Mouse (Mus musculus) embryonic fibroblast, embryonic 13.5 days (primary cell): ENCODE measurements around the gene Vstm5. TPM values are rescaled to one million over a fixed set of nuclear protein-coding genes. Genes with fewer than 3 reads are reported as not detected.

Experiments
- H3K27ac ChIP-seq: 2 replicates; pipeline ENCODE4 v1.5.1; 2012; ENCODE audit warnings: low read length, control low read depth, inconsistent platforms; ENCODE audit not compliant: insufficient read depth
- H3K4me1 ChIP-seq: 2 replicates; pipeline ENCODE4 v1.6.1; 2011; ENCODE audit warnings: low read length; ENCODE audit not compliant: control insufficient read depth, insufficient read depth
- H3K4me3 ChIP-seq: 2 replicates; pipeline ENCODE4 v1.5.1; 2011; ENCODE audit warnings: mild to moderate bottlenecking, control low read depth, low read length; ENCODE audit not compliant: insufficient read depth
- CTCF ChIP-seq: IDR thresholded peaks from 2 replicates; pipeline ENCODE4 v1.5.1; 2011; ENCODE audit warnings: mild to moderate bottlenecking, control low read depth, low read length, moderate library complexity, borderline replicate concordance; ENCODE audit not compliant: insufficient read depth
- POLR2A ChIP-seq: IDR thresholded peaks from 2 replicates; pipeline ENCODE4 v1.6.1; 2011; ENCODE audit warnings: low read depth, mild to moderate bottlenecking, control low read depth, low read length, moderate library complexity
- polyA plus RNA-seq: library from polyadenylated mRNA; stranded (reverse); fragments of >200 nt; gene quantifications from 2 replicates; pipeline ENCODE4 v1.2.4, GENCODE M21; 2011; ENCODE audit warnings: low read depth; ENCODE audit not compliant: missing spikeins, insufficient read length

The Vstm5 gene
- polyA plus RNA-seq, 1 experiment: 3.6 TPM

DNA sequence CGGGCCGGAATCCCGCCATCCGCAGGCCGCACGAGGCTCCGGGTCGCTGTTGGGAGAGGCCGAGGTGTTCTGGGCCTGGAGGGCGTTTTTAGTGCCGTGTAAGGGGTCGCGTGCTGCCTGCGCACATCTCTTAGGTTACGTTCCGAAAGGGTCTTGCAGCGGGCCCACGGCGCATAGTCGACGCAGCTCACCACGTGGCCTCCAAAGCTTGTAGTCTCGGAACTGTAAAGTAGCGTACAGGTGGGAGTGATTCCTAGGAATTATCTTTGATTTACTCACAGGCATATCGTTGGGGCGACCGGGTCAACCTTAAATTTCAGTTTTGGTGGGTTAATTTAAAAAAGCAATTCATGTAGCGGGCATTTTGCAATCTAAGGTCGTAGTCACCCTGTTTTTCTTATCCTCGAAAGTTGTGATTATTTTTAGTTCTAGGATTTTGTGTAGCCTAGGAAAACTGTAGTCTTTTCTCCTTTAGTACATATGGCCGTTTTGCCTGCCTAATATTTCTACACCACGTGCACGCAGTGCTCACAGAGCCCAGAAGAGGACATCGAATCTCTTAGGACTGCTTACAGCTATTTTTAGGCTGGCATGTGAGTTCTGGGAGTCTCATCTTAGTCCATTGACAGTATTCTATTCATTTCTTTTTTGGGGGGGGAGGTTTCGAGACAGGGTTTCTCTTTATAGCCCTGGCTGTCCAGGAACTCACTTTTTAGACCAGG is 67.7 kb downstream of the Vstm5 start, which contains the start of gene 4931406C07Rik:
Gene 4931406C07Rik, minus strand, starts transcription at position 51 of the 722 bp plus-strand sequence.
- H3K27ac ChIP-seq: peak within 1 kb of the TSS; percentile 41
- TF ChIP-seq POLR2A (no peak), CTCF (no peak)
- H3K4me3 ChIP-seq: peak within 1 kb of the TSS; percentile 93
- H3K4me1 ChIP-seq: no peaks in the 10 kb centered on the region; the same call in 1 of the 2 replicates

DNA sequence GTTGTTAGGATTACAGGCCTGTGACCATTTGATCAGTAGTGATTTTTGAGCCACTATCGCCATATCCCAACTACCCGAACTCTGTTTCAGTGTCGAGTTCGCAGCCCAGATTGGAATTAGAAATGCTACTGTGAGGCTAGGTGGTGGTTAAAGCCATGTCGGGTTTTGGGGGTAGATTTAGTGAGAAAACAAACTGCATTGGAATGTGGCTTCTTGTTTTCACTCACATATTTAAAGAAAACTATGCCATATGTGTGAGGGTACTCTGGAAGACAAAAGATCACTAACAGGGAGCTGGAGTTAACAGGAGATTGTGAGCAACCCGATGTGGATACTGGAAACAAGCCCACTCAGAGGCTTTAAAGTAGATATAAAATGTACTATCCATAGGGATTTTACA is 68.4 kb downstream of the Vstm5 start:
- peak overlapping the region; percentile 41 for H3K27ac ChIP-seq

GRCm38 (mm10) chr9:15308254-15308653 is 69.4 kb downstream of the Vstm5 start:
- peak overlapping the region; percentile 60 for H3K4me3 ChIP-seq
- no peak for TF ChIP-seq POLR2A
- TF ChIP-seq CTCF: no peak
- H3K27ac ChIP-seq: no peak overlapping the region
- H3K4me1 ChIP-seq: no peaks in the 10 kb centered on the region; the same call in 1 of the 2 replicates

More for the DNA sequence above, 68.4 kb downstream of the Vstm5 start:
- H3K4me1 ChIP-seq: no peaks in the 10 kb centered on the region; the same call in 1 of the 2 replicates
- TF ChIP-seq POLR2A: no peak
- TF ChIP-seq CTCF: no peak
- H3K4me3 ChIP-seq: peak overlapping the region; percentile 93

Other genes with a start within 250 kb of the Vstm5 start
- 21.1 and 24.2 TPM in 2 replicates for gene Panx1, start 193.6 kb upstream of the Vstm5 start, polyA plus RNA-seq
- not detected in 2 replicates for gene Hephl1, start 126.9 kb upstream of the Vstm5 start, polyA plus RNA-seq
- 45.7 and 49.6 TPM in 2 replicates for gene Med17, start 40.9 kb downstream of the Vstm5 start, polyA plus RNA-seq
- gene Taf1d, start 67.2 kb downstream of the Vstm5 start, polyA plus RNA-seq: 159 and 173 TPM in 2 replicates
- gene 4931406C07Rik, start 67.4 kb downstream of the Vstm5 start, polyA plus RNA-seq: 40.8 and 51.0 TPM in 2 replicates
- gene Cep295, start 118.7 kb downstream of the Vstm5 start, polyA plus RNA-seq: 25.6 and 27.7 TPM in 2 replicates